Mouse (Mus musculus): ENCODE results near the gene Terb1. TPM values are rescaled to one million over a fixed set of nuclear protein-coding genes. Genes with fewer than 3 reads are reported as not detected.

Gene Terb1
- 0.11 and 0.22 TPM in 2 replicates for polyA plus RNA-seq (2012; rRNA removed)

GRCm38 (mm10) chr8:104509061-104510006 lies at the start of gene Terb1:
TSS of gene Terb1 (minus strand) at chr8:104509910.

GRCm38 (mm10) chr8:104533971-104534778 lies 24.5 kb upstream of the Terb1 start, which contains the start of the genes Nae1 and Car7:
TSS of gene Nae1 (minus strand) at chr8:104534637.
TSS of gene Car7 (plus strand) at chr8:104534689.

GRCm38 (mm10) chr8:104442299-104443124 lies 67.2 kb downstream of the Terb1 start, which contains the start of gene Dync1li2:
TSS of gene Dync1li2 (minus strand) at chr8:104443047.

Other genes starting within 250 kb of the Terb1 start
- not detected in 2 replicates for gene Cmtm2a, start 216.7 kb downstream of the Terb1 start, polyA plus RNA-seq (2012; rRNA removed)
- gene Gm45711, start 199.8 kb downstream of the Terb1 start, polyA plus RNA-seq (2012; rRNA removed): not detected in 2 replicates
- 0.05 TPM in 1 of 2 replicates, not detected in the other for gene Cmtm1, start 199.8 kb downstream of the Terb1 start, polyA plus RNA-seq (2012; rRNA removed)
- gene Gm11020, start 188.3 kb downstream of the Terb1 start, polyA plus RNA-seq (2012; rRNA removed): not detected in 2 replicates
- not detected in 2 replicates for gene Cmtm2b, start 187.7 kb downstream of the Terb1 start, polyA plus RNA-seq (2012; rRNA removed)
- gene Cmtm3, start 170.5 kb downstream of the Terb1 start, polyA plus RNA-seq (2012; rRNA removed): 57.1 and 109 TPM in 2 replicates
- 15.4 and 17.8 TPM in 2 replicates for gene Cmtm4, start 114.1 kb downstream of the Terb1 start, polyA plus RNA-seq (2012; rRNA removed)
- 87.6 and 96.0 TPM in 2 replicates for gene Dync1li2, start 66.9 kb downstream of the Terb1 start, polyA plus RNA-seq (2012; rRNA removed)
- gene Nae1, start 24.7 kb upstream of the Terb1 start, polyA plus RNA-seq (2012; rRNA removed): 61.2 and 99.5 TPM in 2 replicates
- gene Car7, start 24.8 kb upstream of the Terb1 start, polyA plus RNA-seq (2012; rRNA removed): 0.61 and 0.83 TPM in 2 replicates
- 6.7 and 7.3 TPM in 2 replicates for gene Pdp2, start 81.5 kb upstream of the Terb1 start, polyA plus RNA-seq (2012; rRNA removed)
- 0.26 and 0.72 TPM in 2 replicates for gene Cdh16, start 114.5 kb upstream of the Terb1 start, polyA plus RNA-seq (2012; rRNA removed)
- 2.6 and 5.8 TPM in 2 replicates for gene Rrad, start 121.4 kb upstream of the Terb1 start, polyA plus RNA-seq (2012; rRNA removed)
- 60.9 and 61.1 TPM in 2 replicates for gene Ciao2b, start 132.1 kb upstream of the Terb1 start, polyA plus RNA-seq (2012; rRNA removed)
- gene Ces2a, start 224.1 kb upstream of the Terb1 start, polyA plus RNA-seq (2012; rRNA removed): 0.07 and 0.13 TPM in 2 replicates